Mouse (Mus musculus) neural tube, embryonic 11.5 days (tissue): Measurements from ENCODE around the gene Tap2. TPM values are rescaled to one million over a fixed set of nuclear protein-coding genes. Genes with fewer than 3 reads are reported as not detected.
"Not testable (repeated sequence)": the region's sequence is repeated elsewhere in the genome, so short reads cannot be mapped to it uniquely, and the experiment has no call there.

ENCODE experiments used
- ATAC-seq: fragments of 200-750 bp; cut with Nextera tagmentation; 2 replicates; pipeline ENCODE4 v1.8.0; 2017; ENCODE audit warnings: moderate number of reproducible peaks, mild to moderate bottlenecking, moderate TSS enrichment, moderate library complexity; ENCODE audit not compliant: insufficient read depth, low FRiP score, low TSS enrichment
- DNase-seq: peaks from one replicate; pipeline ENCODE4 v3.0.0-alpha.2; 2015; ENCODE audit warnings: low spot score
- H3K27ac ChIP-seq: fragments of 300-500 bp; sonication (generic); 2 replicates; pipeline ENCODE4 v1.5.1; 2014; ENCODE audit warnings: low read depth, mild to moderate bottlenecking, low read length
- H3K27me3 ChIP-seq: fragments of 300-500 bp; sonication (generic); 2 replicates; pipeline ENCODE4 v1.6.1; 2014; ENCODE audit warnings: mild to moderate bottlenecking, low read length, mixed read lengths; ENCODE audit not compliant: control insufficient read depth, insufficient read depth
- H3K36me3 ChIP-seq: fragments of 300-500 bp; sonication (generic); 2 replicates; pipeline ENCODE4 v1.6.1; 2014; ENCODE audit warnings: mild to moderate bottlenecking, low read length, moderate library complexity, mixed read lengths; ENCODE audit not compliant: control insufficient read depth, insufficient read depth
- H3K4me1 ChIP-seq: fragments of 300-500 bp; sonication (generic); 2 replicates; pipeline ENCODE4 v1.6.1; 2014; ENCODE audit warnings: low read length, mixed read lengths; ENCODE audit not compliant: control insufficient read depth, insufficient read depth
- H3K4me2 ChIP-seq: fragments of 300-500 bp; sonication (generic); 2 replicates; pipeline ENCODE4 v1.6.1; 2014; ENCODE audit warnings: low read depth, mild to moderate bottlenecking, moderate library complexity
- H3K4me3 ChIP-seq: fragments of 300-500 bp; sonication (generic); 2 replicates; pipeline ENCODE4 v1.5.1; 2014; ENCODE audit warnings: low read depth, low read length
- H3K9ac ChIP-seq: fragments of 300-500 bp; sonication (generic); 2 replicates; pipeline ENCODE4 v1.6.1; 2014; ENCODE audit warnings: mild to moderate bottlenecking, low read length
- H3K9me3 ChIP-seq: fragments of 300-500 bp; sonication (generic); 2 replicates; pipeline ENCODE4 v1.6.1; 2016; ENCODE audit warnings: low read length; ENCODE audit not compliant: control insufficient read depth
- WGBS: fragments of 180-500 bp; shearing (Covaris S2); extraction: QIAGEN DNeasy Blood & Tissue Kit; methylation state at CpG from one replicate; pipeline ENCODE4 v1.1.7; 2014; 5-methylcytosine and 5-hydroxymethylcytosine counted together
- polyA plus RNA-seq: library from polyadenylated mRNA; unstranded; fragments of >200 nt; fragmentation: Nextera tagmentation; extraction: Ambion mirVana; gene quantifications from 2 replicates; pipeline ENCODE4 v1.2.1, GENCODE M21; 2014

The Tap2 gene
- polyA plus RNA-seq, 1 experiment from 2014 or later, result 0.60 TPM

GRCm38 (mm10) chr17:34225911-34226310, 22.6 kb downstream of the Tap2 start:
- not testable (repeated sequence) for H3K27me3 ChIP-seq, H3K4me1 ChIP-seq, ATAC-seq, H3K4me2 ChIP-seq, H3K36me3 ChIP-seq, H3K27ac ChIP-seq, DNase-seq, H3K9ac ChIP-seq, H3K4me3 ChIP-seq, H3K9me3 ChIP-seq
- 97% methylated on average over 11 of the region's 23 CpGs for WGBS

GRCm38 (mm10) chr17:34230971-34231370, 27.6 kb downstream of the Tap2 start:
- 95% methylated on average over 3 of the region's 9 CpGs for WGBS
- not testable (repeated sequence) for ATAC-seq, DNase-seq

GRCm38 (mm10) chr17:34232021-34232420, 28.7 kb downstream of the Tap2 start:
- H3K4me1 ChIP-seq, H3K27ac ChIP-seq, H3K9me3 ChIP-seq, H3K9ac ChIP-seq, H3K4me3 ChIP-seq, H3K27me3 ChIP-seq, H3K4me2 ChIP-seq, H3K36me3 ChIP-seq, DNase-seq, ATAC-seq: not testable (repeated sequence)
- 82% methylated on average over 5 of the region's 7 CpGs for WGBS

More at GRCm38 (mm10) chr17:34230971-34231370, 27.6 kb downstream of the Tap2 start:
- not testable (repeated sequence) for H3K9ac ChIP-seq, H3K27me3 ChIP-seq, H3K36me3 ChIP-seq, H3K4me2 ChIP-seq, H3K9me3 ChIP-seq, H3K27ac ChIP-seq, H3K4me3 ChIP-seq, H3K4me1 ChIP-seq

- H3K4me1 ChIP-seq, result no peaks in the 10 kb centered on the region
These were observed 31.6 kb downstream of the Tap2 start for GRCm38 (mm10) chr17:34234926-34235325.

GRCm38 (mm10) chr17:34236691-34237090, 33.4 kb downstream of the Tap2 start:
- Histone ChIP-seq H3K27ac (no peak overlapping the region), H3K36me3 (no peaks in the 10 kb centered on the region), H3K9ac (no peak overlapping the region), H3K27me3 (no peaks in the 10 kb centered on the region), H3K4me2 (no peak overlapping the region), H3K4me1 (no peaks in the 10 kb centered on the region), H3K4me3 (no peak overlapping the region), H3K9me3 (no peaks in the 10 kb centered on the region; the same call in 1 of the 2 replicates)
- no peak for ATAC-seq
- DNase-seq, result no peak
- 89% methylated on average over 5 of the region's 5 CpGs for WGBS

More at GRCm38 (mm10) chr17:34234926-34235325, 31.6 kb downstream of the Tap2 start:
- ATAC-seq (no peak), DNase-seq (peak; percentile 58)
- Histone ChIP-seq H3K4me3 (no peak overlapping the region), H3K9ac (no peak overlapping the region), H3K9me3 (no peaks in the 10 kb centered on the region), H3K27me3 (no peaks in the 10 kb centered on the region), H3K27ac (no peak overlapping the region), H3K36me3 (no peaks in the 10 kb centered on the region), H3K4me2 (no peak overlapping the region)
- 64% methylated on average over 9 of the region's 9 CpGs for WGBS

- ATAC-seq (no peak), DNase-seq (no peak)
- no peaks in the 10 kb centered on the region for H3K4me1 ChIP-seq
- no peak overlapping the region for H3K4me3 ChIP-seq
- H3K27ac ChIP-seq, result no peak overlapping the region
- H3K27me3 ChIP-seq, result no peaks in the 10 kb centered on the region
- no peaks in the 10 kb centered on the region for H3K36me3 ChIP-seq
- no peak overlapping the region for H3K4me2 ChIP-seq
- 87% methylated on average over 3 of the region's 3 CpGs for WGBS
- H3K9me3 ChIP-seq, result no peaks in the 10 kb centered on the region; the same call in 1 of the 2 replicates
- no peak overlapping the region for H3K9ac ChIP-seq
These were observed 34.4 kb downstream of the Tap2 start for GRCm38 (mm10) chr17:34237741-34238140.

- H3K4me3 ChIP-seq, result no peak within 1 kb of the TSS
- H3K4me2 ChIP-seq, result no peak within 1 kb of the TSS
- DNase-seq (no peak), ATAC-seq (no peak)
- no peak within 1 kb of the TSS for H3K9ac ChIP-seq
- no peaks in the 10 kb centered on the region for H3K4me1 ChIP-seq
- WGBS, result 67% methylated on average over 3 of the region's 3 CpGs
- no peaks in the 10 kb centered on the region for H3K27me3 ChIP-seq
- no peaks in the 10 kb centered on the region; the same call in 1 of the 2 replicates for H3K9me3 ChIP-seq
- H3K36me3 ChIP-seq, result no peaks in the 10 kb centered on the region
- no peak within 1 kb of the TSS for H3K27ac ChIP-seq
These were observed 35.4 kb downstream of the Tap2 start, which contains the start of gene H2-Ob for GRCm38 (mm10) chr17:34238706-34239105. Gene H2-Ob (plus strand): TSS chr17:34238903.

- Histone ChIP-seq H3K27ac (no peak overlapping the region), H3K9ac (no peak overlapping the region), H3K4me1 (no peaks in the 10 kb centered on the region), H3K27me3 (no peaks in the 10 kb centered on the region), H3K9me3 (no peaks in the 10 kb centered on the region; the same call in 1 of the 2 replicates), H3K4me2 (no peak overlapping the region), H3K36me3 (no peaks in the 10 kb centered on the region), H3K4me3 (no peak overlapping the region)
- ATAC-seq (no peak), DNase-seq (no peak)
- 72% methylated on average over 10 of the region's 10 CpGs for WGBS
These were observed 36.3 kb downstream of the Tap2 start for GRCm38 (mm10) chr17:34239601-34240041.

- H3K4me1 ChIP-seq, result no peaks in the 10 kb centered on the region
- WGBS, result 70% methylated on average over 3 of the region's 3 CpGs
- no peaks in the 10 kb centered on the region; the same call in 1 of the 2 replicates for H3K9me3 ChIP-seq
These were observed 37.0 kb downstream of the Tap2 start for GRCm38 (mm10) chr17:34240366-34240765.

More at GRCm38 (mm10) chr17:34240366-34240765, 37.0 kb downstream of the Tap2 start:
- no peak for ATAC-seq
- Histone ChIP-seq H3K27me3 (no peaks in the 10 kb centered on the region), H3K4me3 (no peak overlapping the region), H3K9ac (no peak overlapping the region), H3K4me2 (no peak overlapping the region), H3K36me3 (no peaks in the 10 kb centered on the region), H3K27ac (no peak overlapping the region)
- DNase-seq, result no peak
